Mouse (Mus musculus) Patski (cell line): ENCODE measurements around the gene Samd8. TPM values are rescaled to one million over a fixed set of nuclear protein-coding genes. Genes with fewer than 3 reads are reported as not detected.

Source experiments
- ATAC-seq: fragments of 100-300 bp; one replicate; pipeline ENCODE4 v1.8.0; 2021
- CTCF ChIA-PET: fragments of 350-600 bp; sonication (Branson Sonifier 250); formaldehyde crosslinking; loops from one replicate; lab custom pipeline; 2022; ENCODE audit warnings: inconsistent platforms; lab: Charles Lee
- POLR2A ChIA-PET: fragments of 350-600 bp; sonication (Branson Sonifier 250); formaldehyde crosslinking; loops from one replicate; lab custom pipeline; 2022; ENCODE audit warnings: antibody characterized with exemption, inconsistent platforms; lab: Charles Lee
- DNase-seq: peaks from one replicate; pipeline ENCODE4 v3.0.0-alpha.2; 2011; ENCODE audit warnings: low read depth, low spot score
- H3K27me3 ChIP-seq: fragments of 371-371 bp; one replicate; pipeline ENCODE4 v1.5.1; 2021
- CTCF ChIP-seq: fragments of 100-300 bp; IDR thresholded peaks from one replicate; pipeline ENCODE4 v1.5.1; 2021
- in situ Hi-C: fragments of 300-500 bp; cut with MboI; formaldehyde crosslinking; loops from 3 replicates; pipeline ENCODE4 v1.11.1; 2018; ENCODE audit warnings: low pct_unique_long_range_greater_than_20kb, mixed read lengths
- polyA plus RNA-seq: library from polyadenylated mRNA; unstranded; gene quantifications from one replicate; pipeline ENCODE4 v1.2.3, GENCODE M21; 2021

Samd8 gene
- polyA plus RNA-seq, 1 experiment from 2014 or later, result 26.1 TPM

DNA sequence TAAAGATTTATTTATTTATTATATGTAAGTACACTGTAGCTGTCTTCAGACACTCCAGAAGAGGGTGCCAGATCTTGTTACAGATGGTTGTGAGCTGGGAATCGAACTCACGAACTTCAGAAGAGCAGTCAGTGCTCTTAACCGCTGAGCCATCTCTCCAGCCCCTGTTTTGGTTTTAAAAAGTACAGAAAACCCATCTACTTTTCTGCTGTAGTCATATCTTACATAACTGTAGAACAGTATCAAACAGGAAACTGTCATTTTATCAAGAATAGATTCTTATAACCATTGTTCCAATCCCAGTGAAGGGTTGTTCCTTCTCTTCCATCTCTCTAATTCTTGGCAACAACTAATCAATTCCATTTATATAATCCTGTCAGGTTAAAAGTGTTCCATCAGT is 13.4 kb downstream of the Samd8 start:
- in situ Hi-C loops, result no loop called here
- DNase-seq (no peak), ATAC-seq (no peak)
- no peak for TF ChIP-seq CTCF
- ChIA-PET CTCF (interaction anchor here (1.2 to 1.4 kb wide), 2 partner anchors 10 to 12 kb away, joined by 3 to 5 read pairs; no protein-coding TSS in a partner anchor), POLR2A (no interaction called here)
- no peaks in the 10 kb centered on the region for H3K27me3 ChIP-seq

GRCm38 (mm10) chr14:21764646-21765045 is 14.3 kb downstream of the Samd8 start:
- DNase-seq, result no peak
- ATAC-seq, result no peak
- in situ Hi-C loops, result no loop called here
- TF ChIP-seq CTCF, result no peak
- ChIA-PET POLR2A (no interaction called here), CTCF (no interaction called here)
- no peaks in the 10 kb centered on the region for H3K27me3 ChIP-seq

- in situ Hi-C loops, result no loop called here
- POLR2A ChIA-PET, result no interaction called here
- no peaks in the 10 kb centered on the region for H3K27me3 ChIP-seq
- TF ChIP-seq CTCF, result no peak
- DNase-seq (no peak), ATAC-seq (no peak)
- CTCF ChIA-PET, result interaction anchor here (1.1 kb wide), 1 partner anchor 22 kb away, joined by 3 read pairs; no protein-coding TSS in a partner anchor
Observed at GRCm38 (mm10) chr14:21765754-21766397, 15.5 kb downstream of the Samd8 start.

- POLR2A ChIA-PET, result no interaction called here
- ATAC-seq (no peak), DNase-seq (no peak)
- TF ChIP-seq CTCF, result no peak
- in situ Hi-C loops, result no loop called here
- H3K27me3 ChIP-seq, result no peaks in the 10 kb centered on the region
- CTCF ChIA-PET, result interaction anchor here (1.1 kb wide), 1 partner anchor 21 kb away, joined by 3 read pairs; no protein-coding TSS in a partner anchor
Observed at GRCm38 (mm10) chr14:21766398-21766958, 16.1 kb downstream of the Samd8 start.

DNA sequence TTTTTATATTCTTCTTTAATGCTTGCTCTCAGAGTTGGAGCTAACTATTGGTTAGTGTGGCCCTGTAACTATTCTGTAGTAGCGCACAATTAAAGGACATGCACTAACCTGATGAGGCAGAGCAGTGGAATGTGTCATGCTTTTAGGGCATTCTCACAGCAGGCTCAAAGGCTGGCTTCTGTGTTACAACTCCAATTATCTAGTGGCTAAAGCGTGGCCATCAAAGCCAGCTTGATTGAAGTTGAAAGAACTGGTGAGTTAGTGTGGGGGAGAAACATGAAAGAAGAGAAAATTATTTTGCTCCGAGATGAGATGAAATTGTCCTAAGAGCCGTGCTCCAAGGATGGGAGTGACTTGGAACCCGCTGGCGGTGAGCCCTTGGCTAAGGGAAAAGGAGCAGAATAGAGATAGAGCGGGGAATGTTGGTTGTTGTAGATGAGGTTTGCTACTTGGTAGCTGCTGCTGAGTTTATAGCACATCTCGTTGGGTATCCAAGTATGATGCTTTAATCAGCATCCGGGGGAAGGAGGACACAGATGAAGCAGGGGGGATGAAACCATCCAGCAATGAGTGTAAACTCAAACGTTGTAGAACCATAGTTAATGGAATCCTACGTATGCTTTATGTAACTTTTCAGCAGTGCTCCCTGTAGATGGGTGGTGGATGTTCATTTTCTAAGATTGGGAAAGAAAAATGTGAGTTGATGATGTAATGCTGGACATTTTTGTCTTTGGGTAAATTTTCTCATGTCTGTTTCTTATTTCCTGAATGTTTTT is 22.4 kb downstream of the Samd8 start:
- H3K27me3 ChIP-seq, result no peaks in the 10 kb centered on the region
- in situ Hi-C loops, result no loop called here
- ATAC-seq (no peak), DNase-seq (no peak)
- ChIA-PET CTCF (interaction anchor here (1.4 kb wide), 1 partner anchor 13 kb away, joined by 4 read pairs; no protein-coding TSS in a partner anchor), POLR2A (no interaction called here)
- no peak for TF ChIP-seq CTCF

DNA sequence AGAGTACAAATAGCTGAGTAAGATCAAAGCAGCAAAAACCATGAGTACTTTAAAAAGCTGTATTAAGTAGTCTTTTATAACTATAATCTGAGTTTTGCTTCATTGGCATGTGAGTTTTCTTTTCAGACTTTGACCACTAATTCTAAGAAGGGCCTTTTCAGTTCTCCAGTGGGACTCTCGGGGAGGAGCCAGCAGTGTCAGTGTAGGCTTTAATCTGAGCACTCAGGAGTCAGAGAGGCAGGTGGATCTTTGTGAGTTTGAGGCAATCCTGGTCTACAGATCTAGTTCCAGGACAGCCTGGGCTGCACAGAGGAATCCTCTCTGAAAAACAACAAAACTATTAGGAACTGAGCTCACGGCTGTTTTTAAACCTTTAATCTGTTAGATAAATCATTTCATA is 23.6 kb downstream of the Samd8 start:
- no peak for TF ChIP-seq CTCF

DNA sequence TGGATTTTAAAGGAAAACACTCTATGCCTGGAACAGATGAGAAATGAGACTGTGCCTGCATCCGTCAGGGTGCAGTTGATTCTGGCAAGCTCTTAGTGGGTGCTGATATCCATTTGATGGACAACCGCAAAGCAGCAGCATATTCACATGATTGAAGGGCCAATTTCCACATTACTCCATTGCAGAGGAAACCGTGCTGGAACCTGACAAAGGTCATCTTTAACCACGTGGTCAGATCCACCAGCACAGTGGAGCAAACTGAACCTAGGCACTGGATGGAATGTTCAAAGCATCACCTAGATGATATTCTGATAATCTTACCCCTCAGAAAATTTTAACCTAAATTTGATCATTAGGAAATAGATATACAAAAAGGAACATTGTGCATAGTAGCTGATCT is 25.9 kb downstream of the Samd8 start:
- no peak for TF ChIP-seq CTCF
- DNase-seq, result no peak
- POLR2A ChIA-PET, result no interaction called here
- CTCF ChIA-PET, result no interaction called here
- in situ Hi-C loops, result no loop called here
- no peak for ATAC-seq
- no peaks in the 10 kb centered on the region for H3K27me3 ChIP-seq

More for the DNA sequence above, 23.6 kb downstream of the Samd8 start:
- in situ Hi-C loops, result no loop called here
- DNase-seq (no peak), ATAC-seq (no peak)
- ChIA-PET CTCF (interaction anchor here (1.2 to 1.4 kb wide), 2 partner anchors 12 to 21 kb away, joined by 3 to 4 read pairs; no protein-coding TSS in a partner anchor), POLR2A (no interaction called here)
- H3K27me3 ChIP-seq, result no peaks in the 10 kb centered on the region

GRCm38 (mm10) chr14:21786500-21786899 is 36.2 kb downstream of the Samd8 start:
- DNase-seq, result no peak
- H3K27me3 ChIP-seq, result no peaks in the 10 kb centered on the region
- in situ Hi-C loops, result no loop called here
- no peak for TF ChIP-seq CTCF
- no peak for ATAC-seq
- ChIA-PET CTCF (interaction anchor here (0.9 to 1.0 kb wide), 2 partner anchors 13 to 35 kb away, joined by 3 to 4 read pairs; partner anchors contain the start of gene Dusp13), POLR2A (no interaction called here)

DNA sequence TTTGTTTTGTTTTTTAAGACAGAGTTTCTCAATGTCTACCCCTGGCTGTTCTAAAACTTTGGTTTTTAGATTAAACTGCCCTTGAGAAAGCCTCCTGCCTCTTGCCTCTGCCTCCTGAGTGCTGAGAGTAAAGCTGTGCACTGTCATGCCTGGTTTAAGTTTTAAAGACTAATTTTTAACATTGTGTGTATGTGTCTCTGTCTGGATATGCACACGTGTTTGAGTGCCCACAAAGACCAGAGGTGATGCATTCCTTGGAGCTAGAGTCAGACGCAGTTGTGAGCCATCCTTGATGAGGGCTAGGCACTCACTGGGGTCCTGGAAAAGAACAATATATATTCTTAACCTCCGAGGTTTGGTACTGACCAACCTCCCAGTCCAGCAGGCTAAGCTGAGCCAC is 37.0 kb downstream of the Samd8 start:
- no peak for TF ChIP-seq CTCF
- ChIA-PET CTCF (interaction anchor here (1.0 kb wide), 1 partner anchor 21 kb away, joined by 3 read pairs; no protein-coding TSS in a partner anchor), POLR2A (no interaction called here)
- H3K27me3 ChIP-seq, result no peaks in the 10 kb centered on the region
- in situ Hi-C loops, result no loop called here
- DNase-seq, result no peak
- peak; percentile 80 for ATAC-seq

- ATAC-seq (no peak), DNase-seq (no peak)
- in situ Hi-C loops, result no loop called here
- H3K27me3 ChIP-seq, result no peaks in the 10 kb centered on the region
- POLR2A ChIA-PET, result no interaction called here
- TF ChIP-seq CTCF, result no peak
- CTCF ChIA-PET, result interaction anchor here (1.0 kb wide), 1 partner anchor 22 kb away, joined by 3 read pairs; no protein-coding TSS in a partner anchor
Observed at GRCm38 (mm10) chr14:21788121-21788520, 37.8 kb downstream of the Samd8 start.
